Mouse (Mus musculus) gastrocnemius, postnatal 36 days (tissue): ENCODE results near the gene Tmco1. TPM values are rescaled to one million over a fixed set of nuclear protein-coding genes. Genes with fewer than 3 reads are reported as not detected.

Experiments used
- DNase-seq, 2 experiments: peaks; one replicate each; pipeline ENCODE4 v3.0.0; 2022
- intact Hi-C: fragments of 180-260 bp; cut with DNase I; formaldehyde crosslinking; loops from one replicate; pipeline ENCODE4 v1.15.1; 2025
- microRNA-seq, 2 experiments: library from miRNA; unstranded; fragments of <30 nt; microRNA quantifications; one replicate each; pipeline ENCODE4 v1.2.0; 2021
- total RNA-seq, 2 experiments: library from RNA; stranded (reverse); gene quantifications; 2 replicates each; pipeline ENCODE4 v1.2.3; 2021

The Tmco1 gene
- total RNA-seq, 2 experiments from 2014 or later = 28.7 to 34.9 TPM

DNA sequence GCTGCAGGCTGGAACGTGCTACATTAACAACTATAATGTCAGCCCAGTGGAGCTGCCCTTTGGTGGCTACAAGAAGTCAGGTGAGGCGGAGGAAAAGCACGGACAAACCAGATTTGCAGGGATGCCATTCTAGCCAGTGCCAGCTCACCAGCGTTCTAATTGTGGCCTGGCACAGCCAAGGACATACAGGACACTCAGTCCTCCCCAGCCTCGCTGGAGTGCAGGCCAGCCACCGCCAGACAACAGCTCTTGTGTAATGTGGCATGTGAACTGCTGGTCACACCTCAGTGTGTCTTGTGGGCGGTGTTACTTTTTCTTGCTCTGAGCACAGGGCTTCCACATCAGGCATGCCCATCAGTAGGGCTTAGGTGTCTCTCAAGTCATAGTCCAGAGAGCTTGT, 57.6 kb downstream of the Tmco1 start:
- DNase-seq = no peak
- intact Hi-C loops = no loop called here

- no peak for DNase-seq
- intact Hi-C loops = no loop called here
Observed at GRCm38 (mm10) chr1:167366621-167367020, 58.4 kb downstream of the Tmco1 start.

- intact Hi-C loops = no loop called here
- DNase-seq = no peak
Observed at GRCm38 (mm10) chr1:167368018-167368417, 59.8 kb downstream of the Tmco1 start.

DNA sequence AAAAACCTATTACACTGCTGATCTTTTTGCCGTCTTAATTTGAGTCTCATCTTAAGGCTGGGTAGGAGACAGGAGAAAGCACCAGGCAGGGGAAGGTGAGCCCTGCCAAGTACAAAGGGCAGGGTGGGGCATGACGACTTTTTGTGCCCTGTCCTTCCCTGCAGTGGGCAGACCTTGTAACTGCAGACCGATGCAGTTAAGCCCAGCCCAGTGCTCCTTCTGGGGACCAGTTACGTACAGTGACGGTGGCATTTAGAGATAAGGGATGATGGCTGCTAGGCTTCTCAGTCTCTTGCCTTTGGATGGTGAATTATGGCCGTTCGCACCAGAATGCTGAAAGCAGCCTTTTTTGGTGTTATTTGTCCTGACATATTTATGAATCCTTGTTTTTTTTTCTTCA, 60.3 kb downstream of the Tmco1 start:
- intact Hi-C loops = no loop called here
- DNase-seq = no peak

DNA sequence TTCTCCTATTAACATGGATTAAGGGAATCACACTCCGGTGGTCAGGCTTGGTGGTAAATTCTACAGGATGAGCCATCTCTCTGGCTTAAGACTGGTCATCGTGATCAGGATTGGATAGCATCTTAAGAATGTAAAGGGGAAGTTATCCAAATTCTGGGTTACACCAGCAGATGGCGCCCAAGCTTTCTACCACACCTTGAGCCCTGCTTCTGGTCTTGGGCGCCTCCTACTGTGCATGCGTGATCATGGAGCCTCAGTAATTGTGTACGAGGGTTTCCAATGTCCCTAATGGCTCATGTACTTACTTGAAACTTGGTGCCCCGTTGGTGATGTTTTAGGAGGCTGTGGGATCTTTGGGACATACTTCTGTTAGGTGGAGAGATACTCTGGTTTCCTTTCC, 61.7 kb downstream of the Tmco1 start:
- DNase-seq = peak; percentile 73 to 83
- intact Hi-C loops = loop anchor here (1.0 to 5.0 kb wide), 2 partner anchors 24 to 42 kb away; no protein-coding TSS in a partner anchor

- no peak for DNase-seq
- intact Hi-C loops = loop anchor here (5.0 kb wide), 1 partner anchor 40 kb away; no protein-coding TSS in a partner anchor
Observed at GRCm38 (mm10) chr1:167372739-167373138, 64.6 kb downstream of the Tmco1 start.

GRCm38 (mm10) chr1:167374003-167374784, 66.0 kb downstream of the Tmco1 start:
- intact Hi-C loops = loop anchor here (5.0 kb wide), 1 partner anchor 38 kb away; no protein-coding TSS in a partner anchor
- no peak for DNase-seq

DNA sequence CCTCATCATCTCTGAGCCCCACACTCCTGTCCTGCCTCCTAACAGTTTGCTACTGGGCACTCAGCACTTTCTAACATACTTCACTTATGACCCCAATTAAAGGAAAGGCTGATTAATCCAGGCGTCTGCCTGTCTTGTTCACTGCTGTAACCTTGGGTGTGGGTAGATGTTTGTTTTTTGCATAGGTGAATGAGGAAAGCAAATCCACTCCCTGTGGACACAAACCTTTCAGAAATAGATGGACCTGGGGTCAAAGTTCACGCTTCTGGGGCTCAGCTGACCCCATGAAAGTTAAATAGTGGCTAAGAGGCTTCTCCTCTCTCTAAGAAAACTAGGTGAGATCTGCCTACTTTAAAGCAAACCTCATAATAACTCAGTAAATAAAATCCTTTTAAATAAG, 66.8 kb downstream of the Tmco1 start:
- intact Hi-C loops = loop anchor here (5.0 kb wide), 1 partner anchor 37 kb away; no protein-coding TSS in a partner anchor
- DNase-seq = no peak

DNA sequence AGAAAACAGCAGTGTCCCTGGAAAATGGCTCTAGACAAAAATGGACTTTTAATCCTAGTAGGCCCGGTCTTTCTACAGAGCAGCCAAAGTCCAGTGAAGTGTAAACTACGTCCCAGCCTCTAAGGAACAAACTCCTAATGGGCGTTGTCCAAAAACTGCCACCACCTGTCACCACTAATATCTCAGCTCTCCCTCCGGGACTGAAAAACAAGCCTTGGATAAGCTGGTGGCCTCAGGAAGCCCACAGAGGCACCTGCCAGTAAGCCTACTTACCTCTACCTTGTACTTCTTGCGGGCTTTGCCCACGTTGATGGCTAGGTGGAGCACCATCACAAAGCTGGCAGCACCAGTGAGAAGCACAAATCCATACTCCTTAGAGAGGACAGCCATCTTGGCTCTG, 69.8 kb downstream of the Tmco1 start:
- DNase-seq = no peak

DNA sequence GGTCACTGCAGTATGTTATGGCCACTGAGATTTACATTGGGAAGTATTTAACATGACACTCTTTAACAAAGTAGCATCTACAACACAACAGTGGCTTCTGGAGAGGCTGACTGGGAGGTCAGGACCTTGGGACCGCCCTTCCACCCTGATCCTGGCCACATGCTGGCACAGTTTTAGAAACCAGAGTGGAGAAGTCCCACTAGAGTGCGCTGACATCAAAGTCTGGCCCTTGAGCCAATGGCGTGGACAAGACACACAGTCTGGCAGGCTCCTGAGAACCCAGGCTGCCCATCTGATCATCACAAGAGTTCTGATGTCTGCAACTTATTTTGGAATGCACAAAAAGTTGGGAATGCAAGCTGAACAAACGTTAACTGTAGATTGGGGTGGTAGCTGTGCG, 71.6 kb downstream of the Tmco1 start:
- intact Hi-C loops = no loop called here
- DNase-seq = no peak

More for the DNA sequence above, 69.8 kb downstream of the Tmco1 start:
- intact Hi-C loops = no loop called here

DNA sequence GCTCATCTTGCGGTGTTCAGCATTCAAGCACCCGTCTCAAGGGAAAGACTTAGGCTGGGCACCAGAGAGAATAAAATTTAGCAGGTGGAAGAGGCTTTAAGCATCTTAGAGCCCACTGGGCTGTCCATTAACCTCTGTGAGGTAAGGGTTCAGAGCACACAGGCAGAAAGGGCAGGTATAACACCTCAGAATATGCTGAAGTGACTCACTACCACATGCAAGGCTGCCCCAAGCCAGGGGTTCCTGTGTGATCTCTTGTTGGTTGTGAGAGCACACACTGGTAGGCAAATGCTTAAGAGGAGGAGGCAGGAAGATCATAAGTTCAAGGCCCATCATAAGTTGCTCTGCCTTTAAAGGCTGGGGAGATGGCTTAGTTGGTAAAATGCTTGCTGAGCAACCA, 72.0 kb downstream of the Tmco1 start:
- intact Hi-C loops = no loop called here
- DNase-seq = no peak

GRCm38 (mm10) chr1:167381050-167382015, 73.2 kb downstream of the Tmco1 start:
- no peak for DNase-seq
- intact Hi-C loops = no loop called here

DNA sequence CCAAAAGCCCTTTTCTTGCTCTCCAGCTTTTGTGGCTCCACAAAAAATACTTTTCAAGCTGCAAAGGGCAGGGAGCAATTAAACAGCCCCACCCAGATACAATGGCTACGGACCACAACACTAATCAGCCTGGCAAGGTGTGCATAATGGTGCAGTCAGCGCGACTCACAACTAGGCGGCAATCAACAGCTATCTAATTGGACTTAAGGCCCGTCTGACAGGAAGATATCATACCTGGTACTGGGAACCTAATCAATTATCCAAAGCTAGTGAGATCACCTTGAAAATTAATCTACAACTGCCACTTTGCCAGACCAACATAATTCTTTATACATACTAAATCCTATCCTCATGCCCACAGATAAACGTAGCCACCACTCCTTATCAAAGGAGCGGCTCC, 74.1 kb downstream of the Tmco1 start:
- intact Hi-C loops = no loop called here
- no peak for DNase-seq

- intact Hi-C loops = no loop called here
- no peak for DNase-seq
Observed at GRCm38 (mm10) chr1:167382763-167383162, 74.6 kb downstream of the Tmco1 start.

DNA sequence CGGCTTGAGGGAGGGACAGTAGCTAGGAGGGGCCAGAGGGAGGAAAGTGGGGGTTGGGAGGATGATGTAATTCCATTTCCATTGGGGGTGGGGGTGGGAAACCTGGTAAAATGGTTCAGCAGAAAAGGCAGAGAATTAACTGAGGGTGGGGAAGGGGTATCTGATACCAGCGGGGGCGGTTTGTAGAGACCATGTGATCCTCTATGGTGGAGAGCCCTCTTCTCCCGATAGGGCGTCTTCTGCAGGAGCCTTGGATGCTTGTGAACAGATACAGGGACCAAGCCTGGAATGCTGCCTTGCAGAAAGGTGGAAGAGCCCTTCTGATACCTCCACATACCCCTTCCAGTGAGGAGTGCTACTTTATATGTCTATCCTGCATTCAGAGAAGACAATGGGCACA, 75.0 kb downstream of the Tmco1 start:
- DNase-seq = no peak
- intact Hi-C loops = no loop called here

Small RNAs within 50 kb of the gene (microRNA-seq; reads per million reads assigned to microRNA genes)
- gene Gm25911 = 0 reads per million in 2 experiments
- 0 reads per million in 2 experiments for gene Mir6347

Other genes starting within 250 kb of the Tmco1 start
- 10 to 100 TPM; 17.6 to 18.9 TPM for gene Uck2, start 23.1 kb upstream of the Tmco1 start, total RNA-seq
- 1 to 10 TPM; 2.6 to 4.5 TPM for gene Aldh9a1, start 41.6 kb downstream of the Tmco1 start, total RNA-seq
- 100 to 1,000 TPM; 108 to 112 TPM for gene Mgst3, start 85.5 kb downstream of the Tmco1 start, total RNA-seq
- gene Lrrc52, start 158.4 kb downstream of the Tmco1 start, total RNA-seq = 1 to 10 TPM; 4.7 to 4.9 TPM